Mouse (Mus musculus): ENCODE results near the gene Slc12a3. TPM values are rescaled to one million over a fixed set of nuclear protein-coding genes. Genes with fewer than 3 reads are reported as not detected.

Gene Slc12a3
- total RNA-seq, 2 experiments from 2014 or later: 0.25 to 0.59 TPM

DNA sequence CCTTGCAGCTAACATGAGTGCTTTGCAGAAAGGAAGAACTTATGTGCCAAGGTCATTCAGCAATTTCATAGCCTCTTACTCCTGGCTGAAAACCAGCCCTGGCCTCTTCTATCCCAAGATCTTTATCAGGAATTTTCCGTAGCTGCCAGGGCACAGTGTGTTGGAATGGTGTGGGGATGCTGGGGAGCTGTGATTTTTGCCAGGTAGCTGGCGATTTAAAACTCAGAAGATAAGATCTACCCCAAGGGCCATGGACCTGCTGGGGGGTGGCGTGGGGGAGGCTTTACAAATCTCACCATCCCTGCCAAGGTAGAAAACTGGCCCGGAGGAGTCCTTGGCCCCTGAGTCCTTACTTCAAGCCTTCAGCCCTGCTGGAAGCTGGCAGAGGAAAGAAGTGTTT, 3.0 kb upstream of the Slc12a3 start:
- no peak for DNase-seq (ENCODE audit: extremely low spot score in 1 of 2, low spot score in 1 of 2)

DNA sequence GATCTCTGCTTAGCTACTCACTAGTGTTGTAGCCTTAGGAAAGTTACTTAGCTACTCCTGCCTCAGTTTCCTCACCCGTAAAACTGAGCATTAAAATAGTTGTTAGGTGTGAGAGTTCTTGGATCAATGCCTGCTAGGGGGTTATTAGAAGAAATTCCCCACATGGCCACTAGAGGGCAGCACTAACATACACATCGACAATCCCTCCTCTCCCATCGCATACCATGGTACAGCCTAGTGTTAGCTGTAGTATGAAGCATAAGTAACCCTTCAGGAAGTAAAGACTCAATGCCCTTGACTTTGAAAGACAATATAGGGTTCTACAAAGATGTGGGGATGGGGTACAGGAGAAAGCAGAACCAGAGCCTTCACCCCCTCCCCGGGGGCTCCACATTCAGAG, 1.7 kb downstream of the Slc12a3 start:
- DNase-seq (ENCODE audit: extremely low spot score in 1 of 2, low spot score in 1 of 2): peak in 1 of 2 experiments; percentile 45

DNA sequence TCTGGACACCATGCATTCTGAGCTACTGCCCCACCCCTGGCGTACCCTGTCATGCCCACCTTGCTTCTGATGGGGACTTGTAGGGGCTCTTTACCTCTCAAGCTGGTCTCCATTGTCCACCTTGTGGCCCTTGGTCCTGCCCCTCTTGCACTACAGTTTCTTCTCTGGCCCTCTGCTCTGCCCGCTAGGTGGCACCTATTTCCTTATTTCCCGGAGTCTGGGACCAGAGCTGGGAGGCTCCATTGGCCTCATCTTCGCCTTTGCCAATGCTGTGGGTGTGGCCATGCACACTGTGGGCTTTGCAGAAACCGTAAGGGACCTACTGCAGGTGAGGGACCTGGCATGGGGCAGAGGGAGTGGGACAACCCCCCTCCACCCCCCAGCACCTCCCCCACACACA, 4.3 kb downstream of the Slc12a3 start:
- DNase-seq (ENCODE audit: extremely low spot score in 1 of 2, low spot score in 1 of 2): no peak

DNA sequence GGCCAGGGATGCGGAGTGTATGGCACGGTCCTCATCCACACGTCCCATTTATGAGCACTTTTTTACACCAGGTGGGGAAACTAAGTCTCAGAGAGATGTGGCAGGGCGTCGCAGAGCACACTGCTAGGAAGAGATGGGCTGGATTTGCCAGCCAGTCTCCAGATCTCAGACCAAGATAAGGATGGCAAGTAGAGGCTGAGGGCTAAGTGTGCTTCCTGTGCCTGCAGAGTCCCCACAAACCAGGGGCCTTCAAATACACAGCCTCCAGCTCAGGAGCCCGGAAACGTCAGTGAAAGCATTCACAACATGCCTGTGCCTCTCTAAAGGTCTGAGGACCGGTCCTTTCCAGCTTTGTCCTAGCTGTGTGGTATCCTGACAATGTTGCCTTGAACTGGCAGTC, 8.6 kb downstream of the Slc12a3 start:
- no peak for DNase-seq (ENCODE audit: extremely low spot score in 1 of 2, low spot score in 1 of 2)

GRCm38 (mm10) chr8:94340796-94341195, 11.8 kb downstream of the Slc12a3 start:
- no peak for DNase-seq (ENCODE audit: extremely low spot score in 1 of 2, low spot score in 1 of 2)

DNA sequence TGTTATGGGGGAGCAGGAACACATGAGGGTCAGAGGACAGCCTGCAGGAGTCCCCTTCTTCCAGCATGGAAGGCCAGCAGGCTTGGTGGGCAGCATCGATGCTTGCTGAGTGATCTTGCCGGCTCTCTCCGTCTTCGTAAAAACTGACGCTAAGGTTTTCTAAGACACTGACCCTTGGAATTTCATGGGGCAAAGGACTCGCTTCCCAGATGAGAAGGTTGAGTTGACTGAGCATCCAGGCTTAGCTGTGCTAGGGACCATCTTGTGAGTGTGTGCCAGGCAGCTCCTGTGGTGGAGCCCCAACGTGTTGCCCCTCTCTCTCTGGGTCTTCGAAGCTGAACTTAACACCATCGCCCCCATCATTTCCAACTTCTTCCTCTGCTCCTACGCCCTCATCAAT, 13.7 kb downstream of the Slc12a3 start:
- DNase-seq (ENCODE audit: extremely low spot score in 1 of 2, low spot score in 1 of 2): no peak

DNA sequence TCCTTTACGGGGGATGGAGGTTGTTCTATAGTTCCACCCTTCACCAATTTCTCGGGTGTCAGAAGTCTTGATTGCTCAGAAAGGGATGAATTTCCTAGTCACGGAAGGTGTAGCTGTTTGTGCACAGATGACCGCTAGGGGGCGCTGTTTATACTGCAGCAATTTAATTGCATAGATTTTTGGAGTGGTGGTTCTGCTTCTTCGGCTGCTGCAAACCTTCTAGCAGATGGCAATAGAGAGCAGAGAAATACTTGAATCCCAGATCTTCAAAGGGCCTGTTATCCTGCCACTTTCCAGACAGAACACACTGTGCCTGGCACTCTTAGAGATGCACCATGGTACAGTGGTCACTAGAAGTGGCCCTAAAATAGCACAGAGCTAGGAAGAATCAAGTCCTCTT, 14.3 kb downstream of the Slc12a3 start:
- DNase-seq (ENCODE audit: extremely low spot score in 1 of 2, low spot score in 1 of 2): peak; percentile 59 to 91

DNA sequence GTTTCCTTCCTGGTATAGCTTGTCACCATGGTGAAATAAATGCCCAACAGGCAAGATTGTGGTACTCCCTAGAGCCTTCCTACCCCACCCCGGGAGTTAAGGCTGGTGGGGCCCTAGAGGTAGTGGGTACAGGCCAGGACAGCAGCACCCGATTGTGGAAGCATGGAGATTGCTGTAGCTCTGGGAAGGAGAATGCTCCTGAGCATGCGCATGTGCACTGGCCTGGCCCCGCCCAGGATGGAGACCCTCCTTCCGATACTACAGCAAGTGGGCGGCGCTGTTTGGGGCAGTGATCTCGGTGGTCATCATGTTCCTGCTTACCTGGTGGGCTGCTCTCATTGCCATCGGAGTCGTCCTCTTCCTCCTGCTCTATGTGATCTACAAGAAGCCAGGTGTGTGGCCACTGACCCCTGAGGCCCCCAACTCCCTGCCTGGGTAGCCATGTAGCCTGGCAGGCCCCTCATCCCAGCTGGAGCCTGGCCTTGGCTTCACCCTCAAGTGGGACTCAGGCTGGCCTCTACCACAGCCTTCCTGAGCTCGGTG, 14.8 kb downstream of the Slc12a3 start:
- DNase-seq (ENCODE audit: extremely low spot score in 1 of 2, low spot score in 1 of 2): no peak

- no peak for DNase-seq (ENCODE audit: extremely low spot score in 1 of 2, low spot score in 1 of 2)
These were observed 16.7 kb downstream of the Slc12a3 start for GRCm38 (mm10) chr8:94345657-94346056.

DNA sequence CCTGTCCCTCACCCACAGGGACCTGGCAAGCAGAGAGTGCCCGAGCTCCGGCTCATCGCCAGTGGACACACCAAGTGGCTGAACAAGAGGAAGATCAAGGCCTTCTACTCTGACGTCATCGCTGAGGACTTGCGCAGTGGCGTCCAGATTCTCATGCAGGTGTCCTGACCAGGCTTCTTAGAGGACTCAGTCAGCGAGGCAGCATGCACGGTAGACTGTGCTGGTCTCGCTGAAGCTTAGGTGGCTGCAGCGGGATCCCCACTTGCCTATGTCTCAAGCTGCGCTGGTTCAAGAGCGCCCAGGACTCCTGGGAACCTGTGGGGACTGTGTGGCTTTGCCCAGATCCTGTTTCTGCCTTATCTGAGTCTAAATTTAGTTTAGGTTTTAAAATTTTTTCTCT, 17.3 kb downstream of the Slc12a3 start:
- DNase-seq (ENCODE audit: extremely low spot score in 1 of 2, low spot score in 1 of 2): no peak

DNA sequence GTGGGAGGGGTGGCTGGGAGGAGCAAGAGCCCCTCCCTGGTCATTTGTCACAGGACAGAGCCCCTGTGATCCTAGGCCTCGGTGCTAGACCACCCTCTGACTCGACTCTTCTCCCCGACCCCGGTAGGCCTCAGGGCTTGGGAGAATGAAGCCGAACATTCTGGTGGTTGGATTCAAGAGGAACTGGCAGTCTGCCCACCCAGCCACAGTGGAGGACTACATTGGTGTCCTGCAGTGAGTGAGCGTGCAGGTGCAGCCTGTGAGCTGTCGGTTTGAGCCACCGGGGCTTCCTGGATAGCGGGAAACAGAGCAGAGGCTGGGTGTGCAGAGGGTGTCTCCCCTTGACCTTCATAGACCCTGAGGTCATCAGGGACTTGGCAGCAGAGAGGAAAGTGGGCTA, 19.4 kb downstream of the Slc12a3 start:
- DNase-seq (ENCODE audit: extremely low spot score in 1 of 2, low spot score in 1 of 2): no peak

GRCm38 (mm10) chr8:94354069-94354531, 25.1 kb downstream of the Slc12a3 start:
- DNase-seq (ENCODE audit: extremely low spot score in 1 of 2, low spot score in 1 of 2): no peak

DNA sequence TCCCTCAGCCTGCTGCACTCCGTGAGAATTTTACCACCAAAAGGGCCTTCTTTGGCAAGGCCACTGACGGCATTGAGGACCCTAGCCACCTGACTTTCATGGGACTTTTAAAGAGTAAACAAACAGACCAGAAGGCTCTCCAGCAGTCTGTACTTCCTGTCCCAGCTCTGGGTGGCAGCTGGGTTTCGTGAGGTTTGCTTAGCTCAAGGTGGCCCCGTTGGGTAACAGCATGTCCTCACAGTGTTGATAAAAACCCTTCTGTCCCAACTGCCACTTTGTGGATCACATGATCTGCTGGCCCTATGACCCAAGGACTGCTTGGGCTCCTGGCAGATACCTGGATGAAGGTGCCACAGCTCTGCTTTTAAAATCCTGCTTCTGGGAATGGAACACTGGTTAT, 25.6 kb downstream of the Slc12a3 start:
- no peak for DNase-seq (ENCODE audit: extremely low spot score in 1 of 2, low spot score in 1 of 2)

- no peak for DNase-seq (ENCODE audit: extremely low spot score in 1 of 2, low spot score in 1 of 2)
These were observed 28.2 kb downstream of the Slc12a3 start for GRCm38 (mm10) chr8:94357220-94357619.

- DNase-seq (ENCODE audit: extremely low spot score in 1 of 2, low spot score in 1 of 2): peak in 1 of 2 experiments; percentile 70
These were observed 29.5 kb downstream of the Slc12a3 start for GRCm38 (mm10) chr8:94358541-94358940.

DNA sequence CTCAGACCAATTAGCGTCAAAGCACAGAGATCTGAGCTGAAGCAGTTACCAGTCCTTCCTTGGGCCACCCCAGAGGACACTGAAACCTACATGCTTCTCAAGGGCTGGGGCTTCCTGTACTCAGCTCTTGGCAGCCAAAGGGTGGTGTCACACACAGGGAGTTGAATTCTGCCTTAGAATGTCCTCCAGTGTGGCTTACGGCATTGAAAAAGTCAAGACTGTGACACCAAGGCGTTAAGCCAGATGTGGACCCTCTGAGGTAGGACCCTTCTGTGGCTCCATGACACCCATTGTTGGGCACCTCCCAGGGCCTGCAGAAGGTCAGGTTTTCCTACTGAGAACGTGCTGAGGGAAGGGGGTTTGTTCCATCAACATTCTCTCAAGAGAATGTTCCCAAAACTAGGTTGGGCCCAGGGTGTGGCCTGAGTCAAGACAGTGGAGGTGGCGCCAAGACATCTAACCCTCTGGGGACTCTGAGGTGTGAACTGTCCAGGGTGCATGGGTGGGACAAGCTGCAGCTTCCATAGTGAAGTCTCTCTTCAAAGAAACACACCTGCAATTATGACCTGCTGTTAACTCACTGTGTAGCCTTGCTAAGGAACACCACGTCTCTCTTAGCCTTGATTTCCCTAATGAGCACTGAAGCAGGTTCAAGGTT, 32.9 kb downstream of the Slc12a3 start:
- DNase-seq (ENCODE audit: extremely low spot score in 1 of 2, low spot score in 1 of 2): no peak

DNA sequence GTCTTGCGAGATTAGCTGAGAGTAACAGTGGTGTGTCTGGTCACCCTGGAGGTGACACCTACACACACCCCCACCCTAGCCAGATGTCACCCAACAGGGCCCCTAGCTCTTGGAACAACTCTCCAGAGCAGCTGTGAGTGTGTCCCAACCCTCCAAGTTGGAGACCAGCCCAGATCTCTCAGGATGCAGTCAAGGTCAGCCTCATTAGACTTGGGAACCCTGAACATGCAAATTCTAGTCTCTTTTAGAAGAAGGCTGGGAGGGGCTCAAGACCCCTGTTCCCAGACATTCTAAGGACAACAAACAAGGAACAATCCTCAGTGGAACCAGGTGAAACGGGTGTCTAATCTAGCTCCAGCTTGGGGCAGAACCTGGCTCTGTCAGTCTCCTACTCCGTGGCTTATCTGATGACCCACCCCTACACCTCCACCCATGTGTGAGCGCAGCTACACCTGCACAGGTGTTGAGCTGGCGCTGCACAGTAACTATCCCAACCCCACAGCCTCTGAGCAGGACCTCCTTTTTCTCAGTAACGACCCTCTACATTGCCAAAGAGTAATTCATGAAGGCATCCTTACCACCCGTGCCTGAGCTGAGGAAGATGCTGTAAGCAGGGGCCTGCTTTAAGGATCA, 33.7 kb downstream of the Slc12a3 start:
- no peak for DNase-seq (ENCODE audit: extremely low spot score in 1 of 2, low spot score in 1 of 2)

GRCm38 (mm10) chr8:94363288-94363688, 34.3 kb downstream of the Slc12a3 start:
- no peak for DNase-seq (ENCODE audit: extremely low spot score in 1 of 2, low spot score in 1 of 2)

- no peak for DNase-seq (ENCODE audit: extremely low spot score in 1 of 2, low spot score in 1 of 2)
These were observed 34.9 kb downstream of the Slc12a3 start for GRCm38 (mm10) chr8:94363906-94364305.

DNA sequence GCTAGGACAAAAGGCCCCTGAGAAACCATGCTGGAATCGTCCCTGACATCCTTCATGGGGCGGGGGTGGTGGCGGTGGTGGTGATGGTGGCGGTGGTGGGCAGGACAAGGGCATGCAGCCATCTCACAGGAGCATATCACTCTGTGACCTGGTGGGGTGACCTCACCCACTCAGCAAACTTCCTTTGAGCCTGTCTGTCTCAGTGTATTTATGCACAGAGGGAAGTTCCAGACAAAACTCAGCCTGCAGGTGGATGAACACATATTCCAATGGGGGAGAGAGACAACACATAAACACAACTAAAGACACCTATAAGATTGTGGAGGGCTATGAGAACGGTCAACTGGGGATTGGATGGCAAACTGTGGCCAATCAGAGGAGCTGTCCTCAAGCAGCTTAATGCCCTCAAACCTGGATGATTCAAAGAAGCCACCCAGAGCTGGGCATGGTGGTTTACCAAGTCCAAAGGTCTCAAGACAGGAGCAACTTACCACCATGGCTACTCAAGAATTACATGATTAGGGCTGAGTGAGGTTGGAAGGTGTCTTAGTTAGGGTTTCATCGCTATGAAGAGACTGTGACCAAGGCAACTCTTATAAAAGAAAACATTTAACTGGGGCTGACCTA, 35.8 kb downstream of the Slc12a3 start:
- no peak for DNase-seq (ENCODE audit: extremely low spot score in 1 of 2, low spot score in 1 of 2)

DNA sequence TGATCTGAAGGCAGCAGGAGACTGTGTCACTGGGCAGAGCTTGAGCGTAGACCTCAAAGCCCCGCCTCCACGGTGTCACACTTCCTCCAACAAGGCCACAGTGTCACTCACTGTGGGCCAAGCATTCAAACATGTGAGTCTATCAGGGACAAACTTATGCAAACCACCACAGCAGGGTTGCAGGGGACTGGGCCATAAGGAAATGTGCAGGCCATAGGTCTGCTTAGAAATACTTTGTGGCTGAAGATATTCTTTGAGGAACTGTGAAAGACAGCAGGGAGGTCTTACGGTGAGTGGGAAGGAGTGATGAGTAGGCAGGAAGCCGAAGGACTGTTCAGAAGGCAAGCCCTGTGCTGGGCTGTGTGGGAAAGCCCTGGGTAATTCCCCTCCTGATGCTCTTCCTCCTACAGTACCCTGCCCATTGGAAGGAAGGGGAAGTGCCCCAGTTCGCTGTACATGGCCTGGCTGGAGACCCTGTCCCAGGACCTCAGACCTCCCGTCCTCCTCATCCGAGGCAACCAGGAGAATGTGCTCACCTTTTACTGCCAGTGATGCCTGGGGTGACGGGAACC, 36.5 kb downstream of the Slc12a3 start:
- no peak for DNase-seq (ENCODE audit: extremely low spot score in 1 of 2, low spot score in 1 of 2)

Data from layer of hippocampus, postnatal 25 days (tissue).